Mouse (Mus musculus): Measurements from ENCODE around the gene Olfr279. TPM values are rescaled to one million over a fixed set of nuclear protein-coding genes. Genes with fewer than 3 reads are reported as not detected.

The Olfr279 gene
- polyA plus RNA-seq, 1 experiment from 2014 or later = not detected

Other genes with a start within 250 kb of the Olfr279 start
- gene H1fnt, start 235.1 kb upstream of the Olfr279 start, polyA plus RNA-seq (2018) = not detected in 3 replicates
- not detected in 3 replicates for gene Zfp641, start 196.2 kb upstream of the Olfr279 start, polyA plus RNA-seq (2018)
- gene Olfr285, start 175.0 kb upstream of the Olfr279 start, polyA plus RNA-seq (2018) = not detected in 3 replicates
- not detected in 3 replicates for gene Olfr284, start 151.4 kb upstream of the Olfr279 start, polyA plus RNA-seq (2018)
- gene Olfr283, start 111.5 kb upstream of the Olfr279 start, polyA plus RNA-seq (2018) = not detected in 3 replicates
- not detected in 3 replicates for gene Olfr282, start 61.2 kb upstream of the Olfr279 start, polyA plus RNA-seq (2018)
- not detected in 3 replicates for gene Olfr281, start 39.8 kb upstream of the Olfr279 start, polyA plus RNA-seq (2018)
- gene OR5BS1P, start 22.5 kb upstream of the Olfr279 start, polyA plus RNA-seq (2018) = not detected in 3 replicates
- not detected in 3 replicates for gene Lalba, start 9.7 kb upstream of the Olfr279 start, polyA plus RNA-seq (2018)
- 17.8 to 41.1 TPM (median 31.9 TPM) in 3 replicates for gene Kansl2, start 41.9 kb downstream of the Olfr279 start, polyA plus RNA-seq (2018)
- gene Ccnt1, start 78.5 kb downstream of the Olfr279 start, polyA plus RNA-seq (2018) = 15.6 to 24.0 TPM (median 18.9 TPM) in 3 replicates
- not detected in 3 replicates for gene 4930415O20Rik, start 78.6 kb downstream of the Olfr279 start, polyA plus RNA-seq (2018)
- gene Adcy6, start 117.7 kb downstream of the Olfr279 start, polyA plus RNA-seq (2018) = 0.09 to 0.34 TPM (median 0.25 TPM) in 3 replicates
- 0.46 to 1.0 TPM (median 0.79 TPM) in 3 replicates for gene Cacnb3, start 138.4 kb downstream of the Olfr279 start, polyA plus RNA-seq (2018)
- gene Ddx23, start 170.5 kb downstream of the Olfr279 start, polyA plus RNA-seq (2018) = 53.5 to 111 TPM (median 57.4 TPM) in 3 replicates
- gene Rnd1, start 185.1 kb downstream of the Olfr279 start, polyA plus RNA-seq (2018) = 0.27 to 0.47 TPM (median 0.40 TPM) in 3 replicates
- 0.09 TPM in 1 of 3 replicates, not detected in the others for gene Ccdc65, start 215.8 kb downstream of the Olfr279 start, polyA plus RNA-seq (2018)
- 0.42 to 1.0 TPM (median 0.77 TPM) in 3 replicates for gene Fkbp11, start 235.8 kb downstream of the Olfr279 start, polyA plus RNA-seq (2018)

Data from macrophage (primary cell).